Mouse (Mus musculus) CH12.LX (cell line): ENCODE measurements at regions not wholly inside any gene's neighbourhood (a gene's known extent, or its start where the extent isn't known, plus 50 kb on each side); places are given as distances from the start of the nearest gene placed in this dataset.

Experiments
- DNase-seq: peaks from one replicate; pipeline ENCODE4 v3.0.0-alpha.2; 2013; ENCODE audit errors: extremely low read depth
- H3K27ac ChIP-seq: 2 replicates; pipeline ENCODE4 v1.5.1; 2012; ENCODE audit warnings: low read depth, mild to moderate bottlenecking, control low read depth, moderate library complexity; ENCODE audit not compliant: insufficient read depth
- H3K27me3 ChIP-seq: replicated peaks from 2 replicates; pipeline ENCODE3; 2012; ENCODE audit warnings: inconsistent platforms
- H3K36me3 ChIP-seq, 2 experiments: replicated peaks in 1 of 2; 2 replicates each; pipeline versions ENCODE3 to v1.6.1; 2012; ENCODE audit warnings: inconsistent platforms in 1 of 2, low read length in 1 of 2, mild to moderate bottlenecking in 1 of 2, mixed read lengths in 1 of 2, moderate library complexity in 1 of 2; ENCODE audit not compliant: control insufficient read depth in 1 of 2, insufficient read depth in 1 of 2
- H3K4me1 ChIP-seq, 2 experiments: 2 replicates each; pipeline ENCODE4 v1.6.1; 2012; ENCODE audit warnings: inconsistent platforms in 1 of 2, moderate library complexity in 1 of 2; ENCODE audit not compliant: insufficient read depth in 2 of 2, control insufficient read depth in 1 of 2
- H3K4me2 ChIP-seq: 2 replicates; pipeline ENCODE4 v1.6.1; 2012; ENCODE audit warnings: low read depth, mild to moderate bottlenecking, control low read depth; ENCODE audit not compliant: poor library complexity, insufficient read depth, severe bottlenecking
- H3K4me3 ChIP-seq, 3 experiments: fragments of 150-350 bp in 1 of 3; sonication (generic) in 1 of 3; replicated peaks in 1 of 3; 2 replicates each; pipeline versions ENCODE3 to v1.5.1; 2011 to 2012; ENCODE audit warnings: low read depth in 2 of 3, low read length in 2 of 3, mild to moderate bottlenecking in 2 of 3, moderate library complexity in 2 of 3, control low read depth in 1 of 3, improper control_type of control experiment in 1 of 3, inconsistent platforms in 1 of 3, mixed read lengths in 1 of 3; ENCODE audit not compliant: poor library complexity in 1 of 3
- H3K79me2 ChIP-seq: replicated peaks from 2 replicates; pipeline ENCODE4 v1.6.1; 2012; ENCODE audit warnings: mild to moderate bottlenecking, moderate library complexity; ENCODE audit not compliant: control insufficient read depth, poor library complexity, insufficient read depth, severe bottlenecking; ENCODE audit errors: extremely low read depth
- H3K9ac ChIP-seq: 2 replicates; pipeline ENCODE4 v1.6.1; 2012; ENCODE audit warnings: low read depth, mild to moderate bottlenecking, control low read depth, moderate library complexity; ENCODE audit not compliant: insufficient read depth
- H3K9me3 ChIP-seq: replicated peaks from 2 replicates; pipeline ENCODE3; 2012; ENCODE audit warnings: low read length, inconsistent platforms, mixed read lengths
- BHLHE40 ChIP-seq: IDR thresholded peaks from 2 replicates; pipeline ENCODE4 v1.6.1; 2011; ENCODE audit warnings: mild to moderate bottlenecking, low read depth, low read length, improper control_type of control experiment
- CHD2 ChIP-seq: IDR thresholded peaks from 2 replicates; pipeline ENCODE4 v1.6.1; 2011; ENCODE audit warnings: low read length, improper control_type of control experiment
- GABPA ChIP-seq: IDR thresholded peaks from 2 replicates; pipeline ENCODE4 v1.6.1; 2012; ENCODE audit warnings: low read depth, low read length, improper control_type of control experiment, inconsistent platforms; ENCODE audit not compliant: insufficient replicate concordance
- JUND ChIP-seq: conservative IDR thresholded peaks from 2 replicates; pipeline ENCODE4 v1.6.1; 2011; ENCODE audit warnings: low read depth, low read length, improper control_type of control experiment
- KAT2A ChIP-seq: IDR thresholded peaks from 2 replicates; pipeline ENCODE4 v1.6.1; 2012; ENCODE audit warnings: low read length, improper control_type of control experiment, inconsistent platforms; ENCODE audit not compliant: insufficient replicate concordance
- MAFK ChIP-seq: IDR thresholded peaks from 2 replicates; pipeline ENCODE4 v1.6.1; 2011; ENCODE audit warnings: low read length, improper control_type of control experiment; ENCODE audit not compliant: insufficient replicate concordance
- MAX ChIP-seq: IDR thresholded peaks from 2 replicates; pipeline ENCODE4 v1.6.1; 2011; ENCODE audit warnings: low read length, improper control_type of control experiment
- MXI1 ChIP-seq: IDR thresholded peaks from 2 replicates; pipeline ENCODE4 v1.6.1; 2011; ENCODE audit warnings: mild to moderate bottlenecking, low read depth, low read length, improper control_type of control experiment
- PAX5 ChIP-seq: IDR thresholded peaks from 2 replicates; pipeline ENCODE4 v1.6.1; 2012; ENCODE audit warnings: low read length, inconsistent platforms, mixed read lengths
- POLR2AphosphoS2 ChIP-seq: IDR thresholded peaks from 2 replicates; pipeline ENCODE4 v1.6.1; 2011; ENCODE audit warnings: low read depth, low read length, improper control_type of control experiment
- SIN3A ChIP-seq: IDR thresholded peaks from 2 replicates; pipeline ENCODE4 v1.6.1; 2012; ENCODE audit warnings: low read length, improper control_type of control experiment, inconsistent platforms
- TBP ChIP-seq: conservative IDR thresholded peaks from 2 replicates; pipeline ENCODE4 v1.6.1; 2011; ENCODE audit warnings: low read depth, low read length, improper control_type of control experiment
- UBTF ChIP-seq: IDR thresholded peaks from 2 replicates; pipeline ENCODE4 v1.6.1; 2012; ENCODE audit warnings: low read depth, mild to moderate bottlenecking, inconsistent platforms, low read length, improper control_type of control experiment, moderate library complexity
- USF1 ChIP-seq: IDR thresholded peaks from 2 replicates; pipeline ENCODE4 v1.6.1; 2014; ENCODE audit warnings: low read depth, mild to moderate bottlenecking, inconsistent platforms, low read length, improper control_type of control experiment
- USF2 ChIP-seq: conservative IDR thresholded peaks from 2 replicates; pipeline ENCODE4 v1.6.1; 2011; ENCODE audit warnings: low read depth, low read length, improper control_type of control experiment
- ZC3H11A ChIP-seq: IDR thresholded peaks from 2 replicates; pipeline ENCODE4 v1.6.1; 2012; ENCODE audit warnings: low read depth, mild to moderate bottlenecking, inconsistent platforms, low read length, improper control_type of control experiment
- ZMIZ1 ChIP-seq: IDR thresholded peaks from 2 replicates; pipeline ENCODE4 v1.6.1; 2012; ENCODE audit warnings: low read depth, mild to moderate bottlenecking, inconsistent platforms, low read length, improper control_type of control experiment
- ZNF384 ChIP-seq: IDR thresholded peaks from 2 replicates; pipeline ENCODE4 v1.6.1; 2012; ENCODE audit warnings: low read depth, low read length, improper control_type of control experiment, inconsistent platforms
- dilution Hi-C: fragments of 300-500 bp; cut with MboI; formaldehyde crosslinking; loops from 2 replicates; pipeline ENCODE4 v1.14.3; 2020; ENCODE audit warnings: low sequenced_read_pairs; ENCODE audit not compliant: extremely low pct_unique_long_range_greater_than_20kb, extremely low pct_ligation_motif_present
- in situ Hi-C: fragments of 300-500 bp; cut with MboI; formaldehyde crosslinking; loops from 3 replicates; pipeline ENCODE4 v1.14.3; 2019; ENCODE audit warnings: low sequenced_read_pairs, low pct_ligation_motif_present, low pct_unique_long_range_greater_than_20kb, mixed read lengths

DNA sequence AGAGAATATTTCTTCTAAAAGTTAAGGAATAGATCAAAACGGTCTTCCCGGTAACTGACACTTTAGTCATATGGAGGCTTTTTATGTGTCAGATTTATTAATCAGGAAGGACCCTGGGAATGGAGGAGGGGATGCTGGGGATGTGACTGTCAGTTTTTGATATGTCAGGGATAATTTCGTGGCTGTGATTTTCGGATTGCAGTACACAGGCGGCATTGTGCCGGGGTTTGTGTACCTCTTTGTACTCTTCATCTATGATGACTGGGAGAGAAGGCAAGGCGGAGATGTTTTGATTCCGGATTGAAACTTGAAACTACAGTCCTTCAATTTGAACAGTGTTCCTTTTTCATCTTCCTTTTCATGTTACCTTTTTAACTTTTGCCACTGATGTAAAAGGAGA, 344.2 kb downstream of the Mdfic start:
- TF ChIP-seq USF1 = no peak
- TF ChIP-seq KAT2A = no peak
- TF ChIP-seq MXI1 = no peak
- TF ChIP-seq ZNF384 = no peak
- TF ChIP-seq JUND = no peak
- no peak for TF ChIP-seq UBTF
- no peak for TF ChIP-seq TBP
- TF ChIP-seq PAX5 = no peak
- no peak for TF ChIP-seq MAFK
- no peak for TF ChIP-seq BHLHE40
- no peak for TF ChIP-seq CHD2
- no peak for TF ChIP-seq MAX
- TF ChIP-seq USF2 = no peak
- no peak for TF ChIP-seq ZC3H11A
- no peaks in the 10 kb centered on the region for H3K4me1 ChIP-seq
- no peak overlapping the region for H3K27ac ChIP-seq
- no peak overlapping the region for H3K4me3 ChIP-seq
- no peaks in the 10 kb centered on the region for H3K9me3 ChIP-seq
- DNase-seq = no peak
- H3K36me3 ChIP-seq = no peaks in the 10 kb centered on the region
- in situ Hi-C loops (no loop called here), dilution Hi-C loops (no loop called here)
- no peaks in the 10 kb centered on the region for H3K27me3 ChIP-seq
- H3K79me2 ChIP-seq = no peaks in the 10 kb centered on the region
- H3K4me2 ChIP-seq = no peak overlapping the region
- no peak overlapping the region for H3K9ac ChIP-seq

GRCm38 (mm10) chr6:16065121-16065520, 344.7 kb downstream of the Mdfic start:
- no peaks in the 10 kb centered on the region for H3K79me2 ChIP-seq
- dilution Hi-C loops (no loop called here), in situ Hi-C loops (no loop called here)
- TF ChIP-seq POLR2AphosphoS2 (no peak), UBTF (no peak), GABPA (no peak), SIN3A (no peak), ZMIZ1 (no peak)
- no peaks in the 10 kb centered on the region for H3K9me3 ChIP-seq
- H3K4me3 ChIP-seq = no peak overlapping the region
- H3K4me2 ChIP-seq = no peak overlapping the region
- no peaks in the 10 kb centered on the region for H3K36me3 ChIP-seq
- no peak overlapping the region for H3K9ac ChIP-seq
- no peak overlapping the region for H3K27ac ChIP-seq
- no peaks in the 10 kb centered on the region for H3K4me1 ChIP-seq
- no peak for DNase-seq
- H3K27me3 ChIP-seq = no peaks in the 10 kb centered on the region
